Mouse (Mus musculus) small intestine, adult 2 months (tissue): ENCODE results near the gene Agt.

ENCODE experiments used
- CTCF ChIP-seq: fragments of 200-500 bp; IDR thresholded peaks from 2 replicates; pipeline ENCODE4 v1.5.1; 2012; ENCODE audit warnings: low read depth, mild to moderate bottlenecking, control low read depth, inconsistent platforms, low read length, moderate library complexity, mixed read lengths; ENCODE audit not compliant: insufficient replicate concordance, insufficient read length; ENCODE audit errors: extremely low read depth
- POLR2A ChIP-seq: fragments of 200-500 bp; IDR thresholded peaks from 2 replicates; pipeline ENCODE4 v1.6.1; 2012; ENCODE audit warnings: low read depth, mild to moderate bottlenecking, control low read depth, inconsistent platforms, low read length, moderate library complexity

GRCm38 (mm10) chr8:124516039-124516438 is 53.5 kb downstream of the Agt start:
- no peak for TF ChIP-seq POLR2A
- no peak for TF ChIP-seq CTCF
